Comparison of ENCODE assay signal across 1 mouse cellular context in the genomic region with DNA sequence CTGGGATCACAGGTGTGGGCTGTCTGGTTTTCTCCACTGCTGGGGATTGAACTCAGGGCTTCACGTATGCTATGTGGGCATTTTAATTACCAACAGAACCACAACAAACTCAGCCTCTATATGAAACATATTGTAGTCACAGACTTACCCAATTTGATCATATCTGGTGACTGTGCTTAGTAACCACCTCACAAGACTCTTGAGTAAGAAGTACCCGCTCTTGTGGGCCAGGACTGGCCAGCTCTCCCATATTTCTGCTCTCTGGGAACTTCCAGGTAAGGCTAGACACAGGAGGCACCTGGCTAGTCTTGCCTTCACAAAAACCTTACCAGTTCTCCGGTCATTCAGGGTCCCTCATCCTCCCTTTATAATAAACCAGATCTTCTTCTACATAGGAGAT.
TF ChIP-seq lines count a peak whose summit lies in the region.

No protein-coding gene starts in this region.

TF ChIP-seq in CH12.LX, 34 proteins besides CTCF, POLR2A, EP300 and RAD21:
- TF ChIP-seq USF1 (IDR thresholded peaks at IDR 0.05; ENCODE audit: low read depth, low read length) (no peak), POLR2AphosphoS2 (IDR thresholded peaks at IDR 0.05; ENCODE audit: low read depth, low read length) (no peak), MAZ (IDR thresholded peaks at IDR 0.05; ENCODE audit: low read depth, low read length) (no peak), JUND (conservative IDR thresholded peaks at IDR 0.05; ENCODE audit: low read depth, low read length) (no peak), UBTF (IDR thresholded peaks at IDR 0.05; ENCODE audit: low read depth, low read length) (no peak), MXI1 (IDR thresholded peaks at IDR 0.05; ENCODE audit: low read depth, low read length) (no peak)
